Mouse (Mus musculus): ENCODE results near the gene Gpr62.

Gene Gpr62

DNA sequence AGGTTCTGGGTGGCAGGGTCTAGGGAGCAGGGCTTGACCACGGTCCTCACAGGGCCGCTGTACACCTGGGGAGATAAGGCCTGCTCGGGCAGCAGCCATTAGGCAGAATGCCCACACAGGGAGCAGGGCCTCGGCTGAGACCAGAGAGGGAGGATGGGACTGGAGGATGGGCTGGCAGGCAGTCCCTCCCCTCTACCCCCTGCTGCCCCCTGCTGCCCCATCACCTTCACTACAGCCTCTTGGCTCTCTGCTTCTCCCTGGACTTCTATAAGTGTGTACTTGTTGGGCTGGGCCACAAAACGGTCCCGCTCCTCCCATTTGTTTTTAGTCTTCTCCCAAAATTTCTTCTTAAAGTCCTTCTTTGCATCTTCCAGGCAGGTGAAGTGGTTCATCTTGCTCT, 8.7 kb upstream of the Gpr62 start:
- DNase-seq, result peak; percentile 80 to 89

DNA sequence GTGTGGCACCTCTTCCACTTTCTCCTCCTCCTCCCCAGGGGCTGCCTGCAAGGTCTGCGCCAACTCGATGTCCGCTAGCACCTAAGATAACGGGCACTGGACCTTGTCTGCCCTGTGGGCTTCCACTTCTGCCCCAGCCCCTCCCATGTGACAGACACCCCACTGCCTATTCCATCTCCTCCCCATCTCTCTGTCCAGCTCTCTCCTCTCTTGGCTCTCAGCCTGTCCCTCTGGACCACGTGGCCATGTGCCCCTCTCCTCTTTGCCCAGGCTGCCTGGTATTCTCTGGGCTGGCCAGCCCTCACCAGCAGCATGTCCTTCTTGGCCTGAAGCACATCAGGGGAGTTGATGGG, 8.0 kb upstream of the Gpr62 start:
- peak in 1 of 2 experiments; percentile 39 for DNase-seq

DNA sequence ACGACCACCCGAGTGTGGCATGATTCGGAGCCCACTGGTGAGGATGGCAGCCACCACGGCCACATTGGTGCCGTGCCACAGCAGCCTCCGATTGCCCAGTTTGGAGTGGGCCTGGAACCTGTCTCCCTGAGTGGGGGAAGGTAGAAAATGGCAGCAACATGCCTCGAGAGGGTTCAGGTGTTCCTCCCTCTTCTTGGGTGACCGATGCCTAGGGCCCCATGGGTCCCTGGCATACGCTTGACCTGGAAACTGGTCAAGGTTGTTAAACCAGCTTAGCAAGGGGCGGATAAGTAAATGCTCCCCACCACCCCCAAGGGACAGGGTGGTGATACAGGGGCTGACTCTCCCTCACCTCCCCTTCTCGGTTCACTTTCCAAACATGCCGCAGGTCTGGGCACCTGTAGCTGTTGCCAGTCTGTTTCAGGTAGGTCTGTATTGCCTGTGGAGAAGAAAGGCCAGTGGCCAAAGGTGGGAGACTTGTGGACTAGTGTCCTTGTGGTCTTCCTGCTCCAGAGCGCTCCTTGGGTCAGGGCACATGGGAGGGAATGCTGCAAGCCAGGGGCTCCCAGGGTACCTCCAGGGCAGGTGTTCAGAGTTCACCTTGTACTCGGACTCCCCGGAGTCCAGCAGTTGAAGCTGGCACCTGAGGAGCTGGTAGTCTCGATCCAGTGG, 7.5 kb upstream of the Gpr62 start:
- peak in 1 of 2 experiments; percentile 40 for DNase-seq

DNA sequence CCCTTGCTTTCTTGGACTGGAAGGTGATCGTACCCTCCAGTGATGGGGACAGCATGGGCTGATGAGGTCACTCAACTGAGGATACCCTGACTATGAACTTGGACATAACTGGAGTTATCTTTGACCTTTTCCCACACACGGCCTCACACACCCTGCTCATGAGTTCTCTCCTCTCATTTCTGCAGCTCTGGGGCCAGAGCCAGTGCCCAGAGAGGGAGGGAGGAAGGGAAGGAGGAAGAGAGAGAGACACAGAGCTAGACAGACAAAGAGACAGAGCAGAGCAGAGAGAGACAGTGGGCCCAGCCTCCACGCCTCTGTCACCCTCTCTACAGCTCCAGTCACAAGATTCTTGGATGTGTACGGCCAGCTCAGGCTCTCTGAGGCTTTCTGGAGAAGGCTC, 6.6 kb upstream of the Gpr62 start:
- no peak for DNase-seq

DNA sequence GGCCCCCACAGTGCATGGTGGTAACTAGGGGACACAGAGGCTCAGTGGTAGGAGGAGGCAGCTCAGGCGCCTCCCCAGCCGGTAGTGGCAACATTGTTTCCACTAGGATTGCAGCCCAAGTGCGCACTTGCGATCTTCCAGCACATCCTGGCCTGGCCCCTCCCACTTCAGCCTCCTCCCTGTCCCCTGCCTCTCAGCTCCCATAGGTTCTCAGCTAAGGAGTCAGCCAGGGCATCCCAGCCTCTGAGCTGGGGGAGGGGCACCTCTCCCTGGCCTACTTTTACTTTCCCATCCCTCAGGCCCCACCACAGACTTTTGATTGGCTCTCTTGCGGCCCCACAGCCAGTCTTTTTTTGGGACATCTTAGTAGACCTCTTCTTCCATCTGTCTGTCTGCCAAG, 6.2 kb upstream of the Gpr62 start:
- peak; percentile 42 to 60 for DNase-seq

DNA sequence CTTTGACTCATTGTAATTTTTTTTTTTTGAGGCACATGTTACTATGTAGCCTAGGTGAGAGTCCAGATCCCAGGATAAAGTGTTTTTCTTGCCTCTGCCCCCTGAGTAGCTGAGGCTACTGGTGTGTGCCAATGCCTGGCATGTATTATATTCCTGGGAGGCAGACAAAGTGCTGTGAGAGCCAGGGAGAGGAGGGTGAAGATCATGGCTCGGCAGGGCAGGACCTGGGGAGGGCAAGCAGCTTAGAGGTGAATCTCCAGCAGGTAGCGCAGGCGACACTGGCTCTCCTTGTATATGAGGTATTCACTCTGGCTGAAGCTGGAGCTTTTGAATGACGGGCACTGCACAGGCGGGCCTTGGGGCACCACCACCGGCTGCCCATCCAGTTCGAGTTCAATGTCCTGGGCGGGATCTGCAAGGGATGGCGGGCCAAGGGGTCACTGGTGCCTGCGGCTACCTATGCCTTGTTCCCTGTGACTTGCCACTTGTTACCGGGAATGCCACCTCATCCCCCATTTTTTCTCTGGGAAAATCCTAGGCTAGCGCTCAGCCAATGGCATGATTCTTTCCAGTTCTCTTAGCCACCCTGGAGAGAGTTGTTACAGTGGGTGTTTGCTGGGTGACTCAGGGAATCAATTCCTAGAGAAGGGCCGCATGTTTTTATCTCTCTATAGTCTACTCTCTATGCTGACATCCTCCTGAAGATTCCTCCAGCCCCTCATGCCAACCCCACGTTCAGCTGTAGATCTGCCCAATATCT, 5.4 kb upstream of the Gpr62 start:
- peak in 1 of 2 experiments; percentile 6 for DNase-seq

DNA sequence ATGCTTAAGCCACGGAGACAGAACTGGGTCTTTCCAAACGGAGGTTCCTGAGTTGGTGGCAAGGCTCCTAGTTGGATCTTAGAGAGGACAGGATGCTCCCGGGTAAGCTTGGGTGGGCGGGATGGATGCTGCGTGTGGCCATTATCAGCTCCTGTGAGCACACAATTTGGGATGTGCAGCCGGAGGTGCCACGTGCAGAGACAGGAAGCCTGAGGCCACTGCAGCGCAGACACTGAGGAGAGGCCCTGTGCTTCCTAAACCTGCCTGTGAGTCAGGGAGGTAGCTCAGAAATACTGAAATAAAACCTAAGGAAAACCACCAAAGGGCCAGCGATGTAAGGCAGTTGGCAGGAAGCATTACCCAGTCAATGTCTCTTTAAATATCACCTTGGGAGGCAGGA, 4.0 kb upstream of the Gpr62 start:
- DNase-seq, result peak in 1 of 2 experiments; percentile 19

DNA sequence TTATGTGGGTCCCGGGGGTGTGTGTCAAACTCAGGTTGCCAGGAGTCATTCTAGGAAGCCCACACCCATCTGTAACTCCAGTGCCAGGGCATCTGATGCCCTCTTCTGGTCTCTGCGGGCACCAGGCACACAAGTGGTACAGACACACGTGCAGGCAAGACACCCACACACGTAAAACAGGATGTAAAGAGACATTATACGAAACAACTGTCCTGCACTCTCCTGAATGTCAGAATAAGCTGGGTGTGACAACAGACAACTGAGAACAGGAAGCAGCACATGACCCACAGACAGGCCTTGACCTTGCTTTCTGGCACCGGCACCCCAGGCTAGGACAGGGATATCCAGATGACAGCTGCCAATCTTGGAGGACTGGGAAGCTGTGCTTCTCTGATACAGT, 3.6 kb upstream of the Gpr62 start:
- peak in 1 of 2 experiments; percentile 27 for DNase-seq

DNA sequence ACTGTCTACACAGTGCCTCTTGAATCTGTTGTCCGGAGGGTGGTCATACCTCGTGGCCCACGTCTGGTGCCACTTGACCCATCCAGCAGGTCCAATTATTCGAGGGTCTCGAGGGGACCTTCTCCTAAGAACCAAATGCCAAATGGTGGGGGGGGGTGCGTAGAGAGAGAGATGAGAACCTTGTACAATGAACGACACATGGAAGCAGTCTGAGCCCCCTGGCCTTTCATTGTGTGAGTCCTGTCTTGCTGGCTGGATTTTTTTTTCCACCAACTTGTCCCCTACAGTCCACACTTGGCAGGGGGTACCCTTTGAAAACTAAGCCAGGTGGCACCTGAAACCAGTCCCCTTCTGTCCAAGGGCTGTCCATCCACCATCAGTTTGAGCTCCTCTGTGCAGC, 2.0 kb upstream of the Gpr62 start:
- DNase-seq, result no peak

DNA sequence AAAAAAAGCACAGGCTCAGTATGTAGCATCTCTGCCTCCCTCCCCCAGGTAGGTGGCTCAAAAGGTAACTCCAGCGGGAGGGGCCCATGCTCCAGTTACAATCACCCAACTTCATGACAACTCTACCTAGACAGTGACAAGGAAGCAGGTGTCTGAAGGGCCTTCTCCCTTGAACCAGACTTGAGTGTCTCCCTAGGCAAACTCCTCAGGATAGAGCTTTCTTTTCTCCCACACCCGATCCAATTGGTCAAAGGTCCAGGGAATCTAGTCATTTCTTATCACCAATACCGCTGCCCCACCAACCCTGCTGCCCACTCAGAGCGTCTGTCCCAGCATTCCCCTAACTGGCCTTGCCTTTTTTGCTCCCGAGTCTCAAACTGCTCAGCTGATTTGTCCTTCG, 983 bp upstream of the Gpr62 start:
- DNase-seq, result peak in 1 of 2 experiments; percentile 18

DNA sequence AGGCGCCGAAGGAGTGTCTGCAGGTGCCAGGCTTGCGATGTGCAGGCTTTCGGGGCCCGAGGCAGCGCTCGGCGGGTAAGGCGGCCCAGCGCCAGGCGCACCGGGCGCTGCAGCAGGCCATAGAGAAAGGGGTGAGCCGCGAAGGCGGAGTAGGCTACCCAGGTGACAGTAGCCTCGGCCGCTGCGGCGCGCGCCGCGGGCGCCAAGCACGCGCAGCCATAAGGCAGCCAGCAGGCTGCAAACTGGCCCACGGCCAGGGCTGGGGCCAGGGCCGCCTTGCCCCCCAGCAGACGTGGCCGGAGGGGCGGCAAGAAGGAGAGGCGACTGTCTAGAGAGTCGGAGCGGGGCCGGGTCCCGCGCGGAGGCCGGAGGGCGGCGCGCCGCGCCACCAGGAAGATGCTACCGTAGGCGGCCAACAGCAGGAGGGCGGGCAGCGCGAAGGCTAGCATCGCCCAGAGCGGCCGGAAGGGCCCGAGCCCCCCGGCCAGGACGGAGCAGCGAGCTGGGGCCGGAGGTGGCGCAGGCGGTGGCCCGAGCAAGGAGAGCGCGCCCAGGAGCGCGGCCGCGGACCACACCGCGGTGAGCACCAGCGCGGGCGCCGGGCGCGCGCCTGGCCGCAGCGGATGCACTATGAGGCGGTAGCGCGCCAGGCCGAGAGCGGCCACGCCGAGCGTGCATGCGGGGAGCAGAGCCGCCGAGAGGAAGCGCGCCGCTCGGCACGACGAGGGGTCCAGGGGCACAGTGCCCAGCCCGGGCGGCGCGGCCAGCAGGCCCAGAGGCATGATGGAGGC, 792 bp downstream of the Gpr62 start:
- peak; percentile 92 to 93 for DNase-seq

DNA sequence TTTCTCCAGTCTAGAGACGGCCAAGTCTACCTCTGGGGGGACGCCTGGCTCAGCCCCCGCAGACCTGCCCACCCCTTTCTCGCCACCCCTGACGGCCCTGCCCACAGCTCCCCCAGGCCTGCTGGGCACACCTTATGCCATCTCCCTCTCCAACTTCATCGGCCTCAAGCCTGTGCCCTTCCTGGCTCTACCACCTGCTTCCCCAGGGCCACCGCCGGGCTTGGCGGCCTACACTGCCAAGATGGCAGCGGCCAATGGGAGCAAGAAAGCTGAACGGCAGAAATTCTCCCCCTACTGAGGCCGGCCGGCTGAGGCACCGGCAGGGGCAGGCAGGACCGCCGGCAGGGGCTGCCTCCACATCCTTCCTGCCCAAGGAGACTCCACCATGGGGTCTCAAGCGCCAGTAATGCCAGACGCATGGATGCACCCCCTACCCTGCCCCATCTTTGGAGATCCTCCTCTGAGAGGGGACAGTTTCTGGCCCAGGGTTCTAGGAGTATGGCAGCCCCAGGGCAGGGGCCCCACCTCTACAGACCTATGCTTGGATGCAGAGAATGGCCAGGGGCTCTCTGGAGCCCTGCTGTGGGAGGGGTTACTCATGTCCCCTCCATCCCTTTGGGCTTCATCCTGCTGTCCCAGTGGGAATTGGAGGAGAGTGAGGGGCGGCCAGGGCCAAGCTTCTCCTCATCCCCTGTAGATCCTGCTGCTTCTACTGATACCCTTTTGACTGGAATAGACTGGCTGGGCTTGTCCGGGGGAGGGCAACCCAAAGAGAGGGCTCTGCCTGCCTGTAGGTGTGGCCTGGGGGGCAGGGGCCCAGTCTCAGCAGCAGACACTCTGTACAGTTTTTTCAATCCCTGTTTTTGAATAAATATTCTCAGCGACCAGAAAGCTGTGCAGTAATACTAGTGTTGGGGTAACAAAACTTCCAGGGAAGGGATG, 2.3 kb downstream of the Gpr62 start:
- peak; percentile 85 to 93 for DNase-seq

DNA sequence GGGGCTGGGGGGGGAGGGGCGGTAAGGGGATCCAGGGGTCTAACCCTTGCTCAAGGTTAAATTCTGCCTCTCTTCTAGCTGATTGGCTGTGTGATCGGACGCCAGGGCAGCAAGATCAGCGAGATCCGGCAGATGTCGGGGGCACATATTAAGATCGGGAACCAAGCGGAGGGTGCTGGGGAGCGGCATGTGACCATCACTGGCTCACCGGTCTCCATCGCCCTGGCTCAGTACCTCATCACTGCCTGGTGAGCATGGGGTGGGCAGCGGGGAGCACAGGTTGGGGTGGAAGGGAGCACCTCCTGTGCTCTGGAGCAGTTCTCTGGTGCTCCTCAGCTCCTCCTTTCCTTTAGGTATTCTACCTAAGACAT, 3.3 kb downstream of the Gpr62 start:
- peak; percentile 45 to 48 for DNase-seq

DNA sequence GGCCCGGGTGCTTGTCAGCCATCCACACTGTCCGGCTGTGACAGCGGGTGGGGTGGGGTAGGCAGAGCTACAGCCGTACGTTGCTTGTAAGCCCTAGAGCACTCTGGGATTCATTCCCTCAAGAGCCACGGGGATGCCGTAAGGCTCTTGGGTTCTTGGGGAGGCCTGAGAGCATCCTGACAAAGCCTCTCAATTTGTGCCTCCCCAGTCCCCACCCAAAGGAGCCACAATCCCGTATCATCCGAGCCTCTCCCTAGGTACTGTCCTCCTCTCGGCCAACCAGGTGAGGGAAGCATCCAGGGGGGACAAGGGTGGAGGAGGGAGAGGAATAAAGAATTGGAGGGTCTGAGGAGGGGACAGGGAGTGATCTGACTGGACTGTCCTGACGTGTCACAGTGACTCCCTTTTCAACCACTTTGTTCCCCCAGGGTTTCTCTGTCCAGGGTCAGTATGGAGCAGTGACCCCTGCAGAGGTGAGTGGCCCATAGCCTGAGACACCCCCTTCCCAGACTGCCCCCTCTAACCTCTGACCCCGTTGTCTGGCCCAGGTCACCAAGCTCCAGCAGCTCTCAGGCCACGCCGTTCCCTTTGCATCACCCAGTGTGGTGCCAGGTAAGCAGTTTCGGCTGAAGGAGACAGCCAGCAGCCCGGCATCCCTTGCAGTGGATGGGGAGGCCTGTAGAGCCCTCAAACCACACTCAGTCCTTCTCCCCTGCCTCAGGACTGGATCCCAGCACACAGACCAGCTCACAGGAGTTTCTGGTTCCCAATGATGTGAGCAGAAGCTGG, 3.9 kb downstream of the Gpr62 start:
- peak; percentile 37 to 49 for DNase-seq

DNA sequence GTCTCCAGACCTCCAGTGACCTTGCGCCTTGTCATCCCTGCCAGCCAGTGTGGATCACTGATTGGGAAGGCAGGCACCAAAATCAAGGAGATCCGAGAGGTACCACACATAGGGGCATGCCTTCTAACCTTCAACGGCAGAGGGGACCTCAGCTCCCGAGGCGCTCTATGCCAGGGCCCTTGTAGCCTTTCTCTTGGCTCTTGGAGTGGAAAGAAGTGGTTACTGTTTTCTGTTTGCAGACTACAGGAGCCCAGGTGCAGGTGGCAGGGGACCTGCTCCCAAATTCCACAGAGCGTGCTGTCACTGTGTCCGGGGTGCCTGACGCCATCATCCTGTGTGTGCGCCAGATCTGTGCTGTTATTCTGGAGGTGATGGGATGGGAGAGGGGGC, 4.7 kb downstream of the Gpr62 start:
- no peak for DNase-seq

DNA sequence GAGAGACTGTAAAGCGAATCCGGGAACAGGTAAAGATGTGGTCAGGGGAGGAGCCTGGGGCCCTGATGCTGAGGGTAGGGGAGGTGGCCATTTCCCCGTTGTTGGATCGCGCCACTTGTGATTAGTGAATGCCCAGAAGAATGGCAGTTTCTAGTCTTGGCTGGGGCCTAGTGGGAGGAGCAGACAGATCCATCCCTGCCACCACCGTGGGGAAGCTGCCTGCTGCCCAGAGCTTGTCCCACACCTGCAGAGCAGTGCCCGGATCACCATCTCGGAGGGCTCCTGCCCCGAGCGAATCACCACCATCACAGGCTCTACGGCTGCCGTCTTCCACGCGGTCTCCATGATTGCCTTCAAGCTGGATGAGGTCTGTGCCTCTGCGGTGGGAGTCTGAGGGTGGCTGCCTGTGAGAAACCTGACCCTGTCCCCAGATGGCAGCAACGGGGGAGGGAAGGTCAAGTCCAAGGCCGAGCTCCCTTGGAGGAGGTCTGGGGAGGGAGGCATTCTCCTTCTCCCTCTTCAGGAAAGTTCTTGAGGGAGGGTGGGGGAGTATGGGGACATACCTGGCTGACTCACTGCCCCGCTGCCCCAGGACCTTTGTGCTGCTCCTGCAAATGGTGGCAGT, 5.2 kb downstream of the Gpr62 start:
- DNase-seq, result peak; percentile 63 to 73

DNA sequence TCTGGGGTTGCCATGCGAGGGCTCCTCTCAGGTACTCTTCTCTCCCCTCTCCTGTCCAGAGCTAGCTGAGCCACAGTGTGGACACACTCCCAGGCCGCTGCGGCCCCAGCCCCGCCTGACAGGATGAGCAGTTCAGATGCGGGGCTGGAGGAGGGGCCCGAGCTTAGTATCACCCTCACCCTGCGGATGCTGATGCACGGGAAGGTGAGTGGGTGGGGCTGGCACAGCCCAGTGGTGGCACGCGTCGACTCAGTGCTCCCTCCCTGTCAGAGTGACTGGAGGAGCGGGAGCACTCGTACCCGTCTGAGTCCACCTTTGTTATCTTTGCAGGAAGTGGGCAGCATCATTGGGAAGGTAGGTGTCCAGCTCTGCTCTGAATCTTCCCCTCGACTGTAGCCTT, 5.8 kb downstream of the Gpr62 start:
- peak; percentile 42 to 50 for DNase-seq

DNA sequence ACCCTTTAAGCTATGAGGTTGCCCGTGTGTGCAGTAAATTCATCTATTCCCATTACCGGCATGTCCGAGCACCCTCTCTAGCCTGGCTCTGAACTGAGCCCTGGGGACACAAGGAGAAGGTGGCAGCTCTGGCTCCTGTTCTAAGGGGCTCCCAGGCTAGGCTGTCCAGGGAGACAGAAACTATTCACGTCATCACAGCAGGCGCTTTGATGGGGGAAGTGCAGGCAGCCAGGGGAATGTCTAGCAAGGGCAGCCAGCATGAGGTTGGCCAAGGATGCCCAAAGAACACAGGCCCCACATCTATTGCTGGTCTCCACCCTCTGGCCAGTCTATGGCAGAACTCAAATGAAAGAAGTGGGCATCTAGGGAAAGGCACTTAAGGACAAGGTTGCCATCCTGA, 7.8 kb downstream of the Gpr62 start:
- peak; percentile 49 to 58 for DNase-seq

DNA sequence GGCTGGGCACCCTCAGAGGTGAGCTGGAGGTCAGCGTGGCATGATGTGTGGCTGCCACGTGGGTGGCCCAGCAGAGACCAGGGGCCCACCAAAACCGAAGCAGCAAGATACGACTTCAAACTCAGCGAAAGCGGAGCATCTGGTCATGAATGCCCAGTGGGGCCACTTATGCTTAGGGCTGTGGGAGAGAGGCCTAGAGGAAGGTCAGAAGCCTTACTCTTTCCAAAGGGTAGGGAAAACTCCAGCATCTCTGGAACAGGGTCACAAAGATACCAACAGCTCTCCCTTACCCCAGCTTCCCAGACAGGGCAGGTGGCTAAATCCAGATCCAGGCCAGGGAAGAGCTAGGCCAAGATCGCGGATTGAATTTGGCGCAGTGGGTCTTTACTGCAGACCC, 8.6 kb downstream of the Gpr62 start:
- DNase-seq, result peak; percentile 45 to 60

DNA sequence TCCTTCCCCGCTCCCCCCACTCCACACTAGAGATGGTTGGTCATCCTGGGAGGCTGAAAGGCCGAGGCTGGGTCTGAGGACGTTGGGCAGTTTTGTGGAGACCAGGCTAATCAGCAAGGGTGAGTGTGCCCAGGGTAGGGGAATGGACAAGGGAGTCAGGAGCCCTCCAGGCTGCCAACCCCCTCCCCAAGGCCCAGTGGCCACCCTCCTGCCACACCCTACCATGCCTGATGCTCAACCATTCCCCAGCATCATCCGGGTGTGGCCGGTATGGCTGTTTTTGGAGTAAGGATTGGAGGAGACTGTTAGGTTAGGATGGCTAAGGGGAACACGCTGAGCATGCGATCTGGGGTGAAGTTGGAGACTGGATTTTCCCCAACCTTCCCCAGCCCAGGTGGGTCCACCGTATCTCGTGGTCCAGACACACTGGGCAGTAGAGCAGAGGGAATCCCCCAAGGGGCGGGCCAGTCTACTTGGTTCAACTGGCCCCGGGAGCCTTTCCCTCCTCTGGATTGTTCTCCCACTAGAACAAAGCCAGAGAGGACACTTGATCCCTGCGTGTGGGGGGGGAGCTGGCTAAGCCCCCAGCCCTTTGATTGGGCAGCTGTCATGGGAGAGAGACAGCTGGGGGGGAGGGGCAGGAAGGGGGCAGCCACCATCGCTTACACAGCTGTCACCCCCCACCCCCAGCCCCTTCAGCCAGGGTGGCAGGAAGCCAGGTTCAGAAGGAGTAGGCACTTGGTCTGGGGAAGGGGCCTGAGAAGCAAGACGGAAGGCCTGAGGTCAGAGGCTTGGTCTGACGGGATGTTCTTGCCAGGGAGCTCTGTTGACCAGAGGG, 9.2 kb downstream of the Gpr62 start:
- peak; percentile 61 to 81 for DNase-seq

Measured in cerebellum, postnatal 14 days (tissue).